Mouse (Mus musculus): Measurements from ENCODE around the gene Cyb5r2.

The Cyb5r2 gene

DNA sequence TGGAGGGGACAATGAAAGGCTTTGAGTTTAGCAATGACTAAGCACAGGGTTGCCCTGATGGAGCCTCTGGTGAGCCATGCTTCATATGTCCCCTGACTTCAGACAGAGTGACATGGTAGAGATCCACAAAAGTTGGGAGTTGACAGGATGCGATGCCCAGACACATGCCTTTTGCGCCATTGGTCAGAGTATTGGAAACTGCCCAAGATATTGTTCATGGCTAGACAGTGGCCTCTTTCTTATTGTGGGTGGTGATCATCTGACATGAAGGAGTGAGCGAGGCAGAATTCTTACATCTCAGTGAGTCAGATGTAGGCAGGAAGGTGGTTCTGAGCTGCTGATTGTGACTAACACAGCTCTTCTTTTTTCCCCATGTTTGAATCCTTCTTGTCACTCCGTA is 35.3 kb downstream of the Cyb5r2 start:
- DNase-seq (ENCODE audit: low spot score), result no peak

DNA sequence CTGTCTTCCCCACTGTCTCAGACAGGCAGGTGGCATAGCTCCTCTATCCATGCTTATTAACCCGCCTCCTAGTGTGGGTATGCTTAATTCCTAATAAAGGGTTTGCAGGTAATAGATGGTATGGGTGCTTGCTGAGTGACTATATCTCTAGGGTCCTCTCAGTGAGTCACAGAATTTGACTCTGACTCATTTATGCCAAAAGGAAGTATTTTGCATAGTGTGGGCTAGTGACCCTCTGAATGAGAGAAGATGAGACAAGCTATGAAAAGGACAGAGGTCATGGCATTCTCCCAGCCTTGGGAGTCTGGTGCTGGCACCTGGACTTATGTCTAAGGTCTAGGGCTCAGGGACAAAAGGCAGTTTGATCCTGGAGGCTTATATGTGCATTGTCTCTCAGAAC is 37.1 kb downstream of the Cyb5r2 start:
- no peak for DNase-seq (ENCODE audit: low spot score)

GRCm38 (mm10) chr7:107714067-107714466 is 43.8 kb downstream of the Cyb5r2 start:
- DNase-seq (ENCODE audit: low spot score), result no peak

DNA sequence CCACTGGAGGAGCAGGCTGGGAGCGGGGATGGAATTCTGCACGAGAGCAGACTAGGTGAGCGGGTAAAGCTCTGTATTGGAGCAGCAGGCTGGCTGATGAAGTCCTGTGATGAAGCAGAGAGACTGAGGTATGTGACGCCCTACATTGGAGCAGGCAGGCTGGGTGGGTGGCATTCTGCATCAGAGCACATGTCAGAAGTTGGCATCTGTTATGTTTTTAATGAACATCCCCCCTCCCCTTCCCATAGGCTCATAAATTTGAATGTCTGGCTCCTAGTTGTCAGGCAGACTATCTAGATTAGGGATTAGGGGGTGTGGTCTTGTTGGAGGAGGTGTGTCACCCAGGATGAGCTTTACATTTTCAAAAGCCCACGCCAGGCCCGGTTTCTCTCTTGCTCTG is 45.1 kb downstream of the Cyb5r2 start:
- DNase-seq (ENCODE audit: low spot score), result peak; percentile 70

- peak; percentile 85 for DNase-seq (ENCODE audit: low spot score)
Observed at GRCm38 (mm10) chr7:107708491-107709112, 49.2 kb downstream of the Cyb5r2 start.

GRCm38 (mm10) chr7:107707650-107708049 is 50.2 kb downstream of the Cyb5r2 start:
- no peak for DNase-seq (ENCODE audit: low spot score)

- DNase-seq (ENCODE audit: low spot score), result no peak
Observed at GRCm38 (mm10) chr7:107705941-107706340, 51.9 kb downstream of the Cyb5r2 start.

DNA sequence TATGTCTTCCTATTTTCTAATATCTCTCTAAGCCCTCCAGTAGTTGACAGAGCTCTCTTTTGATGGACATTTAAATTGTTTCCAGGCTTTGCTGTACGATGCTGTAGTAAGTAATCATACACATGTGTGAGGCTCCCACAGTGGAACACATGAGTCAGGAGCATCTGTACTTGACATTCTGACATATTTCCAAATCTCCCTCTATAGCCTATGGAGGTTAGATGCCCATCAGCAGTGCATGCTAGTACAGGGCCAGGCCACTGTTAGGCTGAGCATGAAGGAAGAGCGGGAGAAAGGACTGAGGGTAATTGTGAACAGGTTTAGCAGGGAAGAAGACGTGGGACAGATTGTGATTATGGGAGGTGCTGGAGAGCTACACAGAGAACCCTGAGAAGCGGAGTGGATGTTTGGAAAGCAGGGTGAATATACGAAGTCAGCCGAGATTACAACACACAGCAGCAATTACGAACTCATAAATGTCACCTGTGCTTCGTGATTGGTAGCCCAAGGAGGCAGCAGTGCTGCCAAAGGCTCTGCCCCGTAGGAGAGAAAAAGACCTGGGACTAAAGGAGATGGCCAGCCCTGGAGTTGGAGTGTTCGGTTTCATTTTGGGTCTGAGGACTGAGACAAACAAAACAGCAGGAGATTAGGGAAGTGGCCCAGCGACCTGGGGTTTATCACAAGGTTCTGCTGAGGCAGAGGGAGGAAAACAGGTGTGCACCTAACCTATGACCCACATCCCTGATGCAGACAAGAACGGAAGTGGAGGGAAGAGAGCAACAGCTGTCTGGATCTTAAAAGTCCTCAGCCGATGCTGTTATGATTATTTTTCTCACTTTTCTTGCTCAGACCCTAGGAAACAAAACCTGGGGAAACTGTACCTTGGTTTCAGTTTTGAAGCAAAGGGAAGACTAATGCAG is 55.1 kb downstream of the Cyb5r2 start:
- no peak for DNase-seq (ENCODE audit: low spot score)

DNA sequence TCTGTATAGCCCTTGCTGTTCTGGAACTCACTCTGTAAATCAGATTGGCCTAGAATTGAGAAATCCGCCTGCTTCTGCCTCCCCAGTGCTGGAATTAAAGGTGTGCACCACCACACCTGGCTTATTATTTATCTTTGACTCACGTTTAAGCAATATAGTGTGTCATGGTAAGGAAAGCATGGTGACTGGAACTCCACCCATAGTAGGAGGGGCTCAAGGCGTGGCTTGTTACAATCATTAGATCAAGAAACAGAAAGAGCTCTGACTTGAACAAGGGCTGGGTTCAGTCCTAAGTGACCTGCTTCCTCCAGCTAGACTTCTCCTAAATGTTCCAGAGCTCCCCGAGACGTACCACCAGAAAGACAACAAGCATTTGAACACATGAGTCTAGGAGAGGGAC is 57.2 kb downstream of the Cyb5r2 start:
- no peak for DNase-seq (ENCODE audit: low spot score)

GRCm38 (mm10) chr7:107699926-107700325 is 57.9 kb downstream of the Cyb5r2 start:
- no peak for DNase-seq (ENCODE audit: low spot score)

Data from retina, embryonic 14.5 days (tissue).